Mouse (Mus musculus) liver, embryonic 12.5 days (tissue): ENCODE results near the gene Thbs3. TPM values are rescaled to one million over a fixed set of nuclear protein-coding genes. Genes with fewer than 3 reads are reported as not detected.

Experiments
- ATAC-seq: fragments of 200-750 bp; cut with Nextera tagmentation; 2 replicates; pipeline ENCODE4 v1.8.0; 2017; ENCODE audit warnings: moderate number of reproducible peaks, mild to moderate bottlenecking, moderate library complexity
- H3K27ac ChIP-seq: fragments of 300-500 bp; sonication (generic); 2 replicates; pipeline ENCODE4 v1.5.1; 2016; ENCODE audit warnings: mild to moderate bottlenecking
- H3K27me3 ChIP-seq: fragments of 300-500 bp; sonication (generic); replicated peaks from 2 replicates; pipeline ENCODE4 v1.6.1; 2016; ENCODE audit warnings: mild to moderate bottlenecking, moderate library complexity
- H3K36me3 ChIP-seq: fragments of 300-500 bp; sonication (generic); 2 replicates; pipeline ENCODE4 v1.6.1; 2016; ENCODE audit warnings: mild to moderate bottlenecking, moderate library complexity
- H3K4me1 ChIP-seq: fragments of 300-500 bp; sonication (generic); 2 replicates; pipeline ENCODE4 v1.6.1; 2016
- H3K4me2 ChIP-seq: fragments of 300-500 bp; sonication (generic); 2 replicates; pipeline ENCODE4 v1.6.1; 2016; ENCODE audit warnings: mild to moderate bottlenecking, moderate library complexity
- H3K4me3 ChIP-seq: fragments of 300-500 bp; sonication (generic); 2 replicates; pipeline ENCODE4 v1.5.1; 2016; ENCODE audit warnings: mild to moderate bottlenecking, moderate library complexity
- H3K9ac ChIP-seq: fragments of 300-500 bp; sonication (generic); 2 replicates; pipeline ENCODE4 v1.6.1; 2016; ENCODE audit warnings: mild to moderate bottlenecking, moderate library complexity
- H3K9me3 ChIP-seq: fragments of 300-500 bp; sonication (generic); replicated peaks from 2 replicates; pipeline ENCODE4 v1.6.1; 2016; ENCODE audit warnings: mild to moderate bottlenecking, moderate library complexity
- WGBS: fragments of 180-500 bp; shearing (Covaris S2); methylation state at CpG from one replicate; pipeline ENCODE4 v1.1.7; 2016; ENCODE audit not compliant: insufficient replicate concordance; 5-methylcytosine and 5-hydroxymethylcytosine counted together
- polyA plus RNA-seq: library from polyadenylated mRNA; unstranded; fragments of >200 nt; fragmentation: Nextera tagmentation; extraction: Ambion mirVana; gene quantifications from 2 replicates; pipeline ENCODE4 v1.2.1, GENCODE M21; 2016

Thbs3 gene
- polyA plus RNA-seq, 1 experiment from 2014 or later = 1.7 TPM

GRCm38 (mm10) chr3:89202253-89203141 is 12.5 kb upstream of the Thbs3 start, which contains the start of gene Gba:
Gba (plus strand) TSS chr3:89202928.
- H3K27ac ChIP-seq = peak within 1 kb of the TSS; percentile 59
- 22% methylated on average over 13 of the region's 13 CpGs for WGBS

GRCm38 (mm10) chr3:89203142-89203514 is 11.9 kb upstream of the Thbs3 start:
- Histone ChIP-seq H3K4me1 (peaks cover 11% of the 10 kb centered on the region), H3K27ac (peak overlapping the region; percentile 59), H3K9ac (peak overlapping the region; percentile 74), H3K4me3 (peak overlapping the region; percentile 72), H3K9me3 (no peaks in the 10 kb centered on the region), H3K36me3 (peaks cover 42% of the 10 kb centered on the region), H3K4me2 (peak overlapping the region; percentile 76), H3K27me3 (no peaks in the 10 kb centered on the region; the same call in 1 of the 2 replicates)
- no peak for ATAC-seq
- 21% methylated on average over 5 of the region's 5 CpGs for WGBS

More at GRCm38 (mm10) chr3:89202253-89203141, 12.5 kb upstream of the Thbs3 start, which contains the start of gene Gba:
- ATAC-seq = peak; percentile 76
- Histone ChIP-seq H3K9ac (peak within 1 kb of the TSS; percentile 74), H3K4me1 (peaks cover 11% of the 10 kb centered on the region), H3K36me3 (peaks cover 35% of the 10 kb centered on the region), H3K4me3 (peak within 1 kb of the TSS; percentile 72), H3K4me2 (peak within 1 kb of the TSS; percentile 76), H3K27me3 (peaks cover 4% of the 10 kb centered on the region; the same call in 1 of the 2 replicates), H3K9me3 (no peaks in the 10 kb centered on the region)

- peaks cover 71% of the 10 kb centered on the region for H3K36me3 ChIP-seq
Measured at GRCm38 (mm10) chr3:89206079-89206478, 8.9 kb upstream of the Thbs3 start.

GRCm38 (mm10) chr3:89206695-89207094 is 8.3 kb upstream of the Thbs3 start:
- no peak overlapping the region for H3K27ac ChIP-seq
- H3K4me1 ChIP-seq = peaks cover 17% of the 10 kb centered on the region
- 68% methylated on average over 2 of the region's 2 CpGs for WGBS
- ATAC-seq = no peak
- no peak overlapping the region for H3K4me2 ChIP-seq
- H3K36me3 ChIP-seq = peaks cover 77% of the 10 kb centered on the region
- H3K4me3 ChIP-seq = no peak overlapping the region
- no peaks in the 10 kb centered on the region for H3K9me3 ChIP-seq
- no peaks in the 10 kb centered on the region for H3K27me3 ChIP-seq
- no peak overlapping the region for H3K9ac ChIP-seq

More at GRCm38 (mm10) chr3:89206079-89206478, 8.9 kb upstream of the Thbs3 start:
- H3K27ac ChIP-seq = no peak overlapping the region
- H3K4me2 ChIP-seq = no peak overlapping the region
- H3K4me1 ChIP-seq = peaks cover 12% of the 10 kb centered on the region
- H3K4me3 ChIP-seq = no peak overlapping the region
- no peak for ATAC-seq
- H3K9ac ChIP-seq = no peak overlapping the region
- no peaks in the 10 kb centered on the region for H3K27me3 ChIP-seq
- no peaks in the 10 kb centered on the region for H3K9me3 ChIP-seq
- 81% methylated on average over 7 of the region's 7 CpGs for WGBS

GRCm38 (mm10) chr3:89208075-89208657 is 6.8 kb upstream of the Thbs3 start:
- H3K4me2 ChIP-seq = no peak overlapping the region
- WGBS = 90% methylated on average over 13 of the region's 13 CpGs
- no peak for ATAC-seq
- H3K27me3 ChIP-seq = no peaks in the 10 kb centered on the region
- H3K36me3 ChIP-seq = peaks cover 78% of the 10 kb centered on the region
- H3K9ac ChIP-seq = no peak overlapping the region
- H3K27ac ChIP-seq = no peak overlapping the region
- H3K4me3 ChIP-seq = no peak overlapping the region
- H3K9me3 ChIP-seq = no peaks in the 10 kb centered on the region
- H3K4me1 ChIP-seq = peaks cover 24% of the 10 kb centered on the region

GRCm38 (mm10) chr3:89208736-89209135 is 6.2 kb upstream of the Thbs3 start:
- no peak overlapping the region for H3K9ac ChIP-seq
- H3K36me3 ChIP-seq = peaks cover 78% of the 10 kb centered on the region
- no peak overlapping the region for H3K4me2 ChIP-seq
- WGBS = 82% methylated on average over 6 of the region's 6 CpGs
- H3K27me3 ChIP-seq = no peaks in the 10 kb centered on the region
- H3K4me3 ChIP-seq = no peak overlapping the region
- H3K4me1 ChIP-seq = peaks cover 23% of the 10 kb centered on the region
- ATAC-seq = no peak
- H3K9me3 ChIP-seq = no peaks in the 10 kb centered on the region
- no peak overlapping the region for H3K27ac ChIP-seq

GRCm38 (mm10) chr3:89209731-89210130 is 5.2 kb upstream of the Thbs3 start:
- Histone ChIP-seq H3K27ac (no peak overlapping the region), H3K4me3 (no peak overlapping the region), H3K36me3 (peaks cover 69% of the 10 kb centered on the region), H3K4me2 (no peak overlapping the region), H3K27me3 (no peaks in the 10 kb centered on the region), H3K4me1 (peaks cover 29% of the 10 kb centered on the region), H3K9ac (no peak overlapping the region), H3K9me3 (no peaks in the 10 kb centered on the region)
- no peak for ATAC-seq
- WGBS = 84% methylated on average over 7 of the region's 7 CpGs

- Histone ChIP-seq H3K27ac (no peak overlapping the region), H3K9ac (no peak overlapping the region), H3K4me1 (peaks cover 34% of the 10 kb centered on the region), H3K4me2 (no peak overlapping the region), H3K36me3 (peaks cover 65% of the 10 kb centered on the region), H3K9me3 (no peaks in the 10 kb centered on the region), H3K4me3 (no peak overlapping the region), H3K27me3 (peaks cover 3% of the 10 kb centered on the region)
- ATAC-seq = no peak
- WGBS = 75% methylated on average over 13 of the region's 13 CpGs
Measured at GRCm38 (mm10) chr3:89210162-89210561, 4.8 kb upstream of the Thbs3 start.

- WGBS = 70% methylated on average over 7 of the region's 7 CpGs
- peaks cover 59% of the 10 kb centered on the region for H3K36me3 ChIP-seq
- ATAC-seq = no peak
Measured at GRCm38 (mm10) chr3:89210731-89211130, 4.2 kb upstream of the Thbs3 start.

GRCm38 (mm10) chr3:89213803-89214530 is 1.0 kb upstream of the Thbs3 start:
- Histone ChIP-seq H3K27me3 (peaks cover 20% of the 10 kb centered on the region), H3K36me3 (peaks cover 28% of the 10 kb centered on the region), H3K4me3 (peak overlapping the region; percentile 87), H3K9me3 (no peaks in the 10 kb centered on the region), H3K9ac (peak overlapping the region; percentile 80), H3K27ac (peak overlapping the region; percentile 90), H3K4me2 (peak overlapping the region; percentile 96), H3K4me1 (peaks cover 41% of the 10 kb centered on the region)
- ATAC-seq = peak; percentile 90
- WGBS = under 1% methylated on average over 69 of the region's 69 CpGs

More at GRCm38 (mm10) chr3:89210731-89211130, 4.2 kb upstream of the Thbs3 start:
- Histone ChIP-seq H3K9ac (no peak overlapping the region), H3K4me2 (no peak overlapping the region), H3K4me1 (peaks cover 39% of the 10 kb centered on the region), H3K27me3 (peaks cover 9% of the 10 kb centered on the region), H3K4me3 (no peak overlapping the region), H3K9me3 (no peaks in the 10 kb centered on the region), H3K27ac (no peak overlapping the region)

GRCm38 (mm10) chr3:89215853-89216252 is 873 bp downstream of the Thbs3 start:
- peak overlapping the region; percentile 87; the same call in 1 of the 2 replicates for H3K4me3 ChIP-seq
- H3K36me3 ChIP-seq = peaks cover 10% of the 10 kb centered on the region
- no peaks in the 10 kb centered on the region for H3K9me3 ChIP-seq
- H3K4me1 ChIP-seq = peaks cover 41% of the 10 kb centered on the region
- under 1% methylated on average over 6 of the region's 6 CpGs for WGBS
- peak overlapping the region; percentile 80; the same call in 1 of the 2 replicates for H3K9ac ChIP-seq
- peaks cover 27% of the 10 kb centered on the region for H3K27me3 ChIP-seq
- ATAC-seq = 0 out of 2 replicates have a peak, but pooled peaks have one; percentile 22
- H3K27ac ChIP-seq = 0 out of 2 replicates have a peak overlapping the region, but pooled peaks have one; percentile 14
- peak overlapping the region; percentile 96 for H3K4me2 ChIP-seq
